9 mouse cellular contexts compared by ENCODE assay signal in the genomic region with DNA sequence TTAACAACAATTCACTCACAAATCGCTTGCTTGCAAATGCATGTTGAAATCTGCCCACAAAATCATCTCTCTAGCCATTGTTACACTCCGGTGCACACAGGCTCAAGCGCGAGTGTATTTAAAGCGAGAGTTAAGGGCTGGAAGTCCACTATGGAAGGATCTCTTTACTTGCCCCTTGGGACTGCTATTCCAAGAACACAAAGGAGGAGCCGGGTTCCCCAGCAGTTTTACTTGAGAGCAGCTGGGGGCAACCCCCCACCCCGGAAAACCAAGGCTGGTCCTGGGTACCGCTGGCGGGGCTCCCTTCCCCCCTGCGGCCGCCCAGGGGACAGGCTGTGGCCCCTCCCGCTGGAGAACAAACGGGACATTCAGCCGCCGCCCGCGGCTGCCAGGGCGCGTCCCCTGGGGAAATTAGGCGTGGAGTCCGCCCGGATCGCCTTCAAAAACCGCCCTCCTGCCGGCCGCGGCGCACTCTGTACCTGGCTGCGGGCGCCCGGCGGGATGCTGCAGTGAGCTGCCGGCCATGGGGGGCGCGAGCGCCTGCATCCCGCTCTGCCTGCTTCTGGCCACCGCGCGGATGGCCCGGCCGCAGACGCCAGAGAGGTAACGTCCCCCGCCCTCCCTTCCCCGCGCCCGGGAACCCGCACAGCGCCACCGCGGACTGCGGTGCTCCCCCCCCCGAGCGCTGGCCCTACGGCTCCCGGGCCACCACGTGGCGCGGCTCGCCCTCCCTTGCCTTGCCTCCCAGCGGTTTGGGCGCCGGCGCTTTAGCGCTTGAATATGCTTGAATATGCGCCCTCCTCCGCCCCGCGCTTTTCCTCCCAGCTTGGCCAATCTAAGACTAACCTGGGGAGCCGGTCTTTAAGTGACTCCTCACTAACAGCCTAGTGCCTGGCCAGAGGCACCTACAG. TPM values are rescaled to one million over a fixed set of nuclear protein-coding genes. Genes with fewer than 3 reads are reported as not detected.
DNase-seq lines count a peak whose midpoint lies in the region; ATAC-seq and TF ChIP-seq lines count a peak whose summit lies in the region.
"Had no signal": no experiment of that assay in that cellular context is flagged by ENCODE, and none has a peak within 500 bp of the region (broad histone marks: within the 10 kb centered on the region; RNA-seq: fewer than 3 reads in every experiment).

A gene (plus strand): TSS at position 331 of the 911 bp plus-strand sequence.

- peak within 1 kb of the TSS; percentile 62 for H3K4me3 ChIP-seq in intestine, embryonic 16.5 days (ENCODE audit: low read length)
- peak within 1 kb of the TSS; percentile 66 for H3K4me3 ChIP-seq in limb, embryonic 14.5 days (replicated peaks; ENCODE audit: low read length)

- H3K4me2 ChIP-seq in intestine, embryonic 16.5 days (ENCODE audit: low read depth, low read length) = peak within 1 kb of the TSS; percentile 98
- H3K4me2 ChIP-seq in limb, embryonic 14.5 days (replicated peaks; ENCODE audit: low read depth, low read length, severe bottlenecking) = peak within 1 kb of the TSS; percentile 99

- H3K27ac ChIP-seq in intestine, embryonic 16.5 days (ENCODE audit: low read length) = no peak within 1 kb of the TSS
- peak within 1 kb of the TSS; percentile 55; the same call in 1 of the 2 replicates for H3K27ac ChIP-seq in limb, embryonic 14.5 days (replicated peaks; ENCODE audit: low read depth, low read length)

- peaks cover 31% of the 10 kb centered on the region; the same call in 1 of the 2 replicates for H3K27me3 ChIP-seq in intestine, embryonic 16.5 days (replicated peaks; ENCODE audit: control insufficient read depth, insufficient read depth, low read length)
- no peaks in the 10 kb centered on the region for H3K27me3 ChIP-seq in limb, embryonic 14.5 days (ENCODE audit: control insufficient read depth, insufficient read depth, low read length)

- peak; percentile 24 for DNase-seq in ovary, postnatal 36 days (ENCODE audit: low spot score)
- DNase-seq in ovary, postnatal 14 days (ENCODE audit: low spot score) = no peak
- peak; percentile 79 for DNase-seq in embryo, embryonic 10.5 days (ENCODE audit: low spot score)
- peak; percentile 68 to 73 for DNase-seq in heart, adult 18-20 months
- DNase-seq in limb, embryonic 14.5 days (ENCODE audit: low spot score) = peak; percentile 28
- peak; percentile 82 for DNase-seq in neural tube, embryonic 10.5 days (ENCODE audit: extremely low spot score, low spot score)
- DNase-seq in MN1 (ENCODE audit: low spot score) = no peak

- no peaks in the 10 kb centered on the region for H3K36me3 ChIP-seq in intestine, embryonic 16.5 days (ENCODE audit: control insufficient read depth, insufficient read depth, low read length)
- no peaks in the 10 kb centered on the region for H3K36me3 ChIP-seq in limb, embryonic 14.5 days (ENCODE audit: control insufficient read depth, insufficient read depth, low read length)

- H3K9me3 ChIP-seq in intestine, embryonic 16.5 days (ENCODE audit: control insufficient read depth, low read length) = no peaks in the 10 kb centered on the region
- H3K9me3 ChIP-seq in limb, embryonic 14.5 days (ENCODE audit: control insufficient read depth, low read length) = no peaks in the 10 kb centered on the region

- H3K9ac ChIP-seq in intestine, embryonic 16.5 days (ENCODE audit: low read depth, low read length) = peak within 1 kb of the TSS; percentile 66
- H3K9ac ChIP-seq in limb, embryonic 14.5 days (ENCODE audit: low read depth, low read length, severe bottlenecking) = peak within 1 kb of the TSS; percentile 74

- H3K4me1 ChIP-seq in intestine, embryonic 16.5 days (ENCODE audit: control insufficient read depth, insufficient read depth, low read length) = peaks cover 7% of the 10 kb centered on the region; the same call in 1 of the 2 replicates
- peaks cover 4% of the 10 kb centered on the region for H3K4me1 ChIP-seq in limb, embryonic 14.5 days (ENCODE audit: control insufficient read depth, insufficient read depth, low read length)

- under 1% methylated on average over 56 of the region's 71 CpGs for WGBS in intestine, embryonic 16.5 days
- under 1% methylated on average over 46 of the region's 71 CpGs for WGBS in limb, embryonic 14.5 days

- no peak for TF ChIP-seq POLR2A in limb, embryonic 14.5 days (IDR thresholded peaks at IDR 0.05; ENCODE audit: borderline replicate concordance, extremely low read depth, insufficient read depth, insufficient read length)

- ATAC-seq in intestine, embryonic 16.5 days = peak; percentile 85
- peak; percentile 79 for ATAC-seq in limb, embryonic 14.5 days (ENCODE audit: low FRiP score, low read depth)

RNA-seq across cellular contexts. Expression of the gene that starts here (rescaled TPM):
- 10 to 100 TPM; 27.9 to 30.7 TPM for total RNA-seq in heart, adult 18-20 months (2021)
- 0.40 and 0.89 TPM in 2 replicates for polyA plus RNA-seq in intestine, embryonic 16.5 days (2015; fragmentation: Nextera tagmentation; extraction: Ambion mirVana)
- polyA plus RNA-seq in limb, embryonic 14.5 days (2012; rRNA removed) = 6.3 and 6.8 TPM in 2 replicates
- polyA plus RNA-seq in limb, embryonic 14.5 days (2014; fragmentation: Nextera tagmentation; extraction: Ambion mirVana) = 17.7 and 18.6 TPM in 2 replicates
- total RNA-seq: neutrophil, adult 5-6 weeks had no signal

Comparison
In these comparisons a context has a peak if more than half of its experiments do, and no peak if none do; other contexts are left out.
1. DNase-seq: peak in ovary, postnatal 36 days (single experiment), embryo, embryonic 10.5 days (single experiment), heart, adult 18-20 months (2 of 2), limb, embryonic 14.5 days (single experiment) and neural tube, embryonic 10.5 days (single experiment); none in ovary, postnatal 14 days (single experiment) and MN1 (single experiment).
2. Peak in ATAC-seq, H3K4me3 ChIP-seq, H3K9ac ChIP-seq and H3K4me2 ChIP-seq in intestine, embryonic 16.5 days; RNA of the gene not detected or under 1 TPM.